Mouse (Mus musculus) heart, embryonic 15.5 days (tissue): ENCODE data around the gene 1700037C18Rik. TPM values are rescaled to one million over a fixed set of nuclear protein-coding genes. Genes with fewer than 3 reads are reported as not detected.
"Not testable (repeated sequence)": the region's sequence is repeated elsewhere in the genome, so short reads cannot be mapped to it uniquely, and the experiment has no call there.

Experiments
- ATAC-seq: fragments of 200-750 bp; cut with Nextera tagmentation; replicated peaks from 2 replicates; pipeline ENCODE4 v1.8.0; 2017; ENCODE audit warnings: low read depth, moderate TSS enrichment; ENCODE audit not compliant: insufficient number of reproducible peaks, insufficient read depth, low FRiP score
- H3K27ac ChIP-seq: fragments of 300-500 bp; sonication (generic); 2 replicates; pipeline ENCODE4 v1.5.1; 2015; ENCODE audit warnings: mild to moderate bottlenecking, inconsistent platforms
- H3K27me3 ChIP-seq: fragments of 300-500 bp; sonication (generic); 2 replicates; pipeline ENCODE4 v1.6.1; 2015; ENCODE audit warnings: inconsistent platforms
- H3K36me3 ChIP-seq: fragments of 300-500 bp; sonication (generic); 2 replicates; pipeline ENCODE4 v1.6.1; 2015; ENCODE audit warnings: mild to moderate bottlenecking, inconsistent platforms
- H3K4me1 ChIP-seq: fragments of 300-500 bp; sonication (generic); replicated peaks from 2 replicates; pipeline ENCODE4 v1.6.1; 2015; ENCODE audit warnings: inconsistent platforms
- H3K4me2 ChIP-seq: fragments of 300-500 bp; sonication (generic); 2 replicates; pipeline ENCODE4 v1.6.1; 2015; ENCODE audit warnings: inconsistent platforms, mild to moderate bottlenecking, moderate library complexity
- H3K4me3 ChIP-seq: fragments of 300-500 bp; sonication (generic); 2 replicates; pipeline ENCODE4 v1.5.1; 2015; ENCODE audit warnings: mild to moderate bottlenecking, inconsistent platforms
- H3K9ac ChIP-seq: fragments of 300-500 bp; sonication (generic); 2 replicates; pipeline ENCODE4 v1.6.1; 2015; ENCODE audit warnings: mild to moderate bottlenecking, inconsistent platforms
- H3K9me3 ChIP-seq: fragments of 300-500 bp; sonication (generic); replicated peaks from 2 replicates; pipeline ENCODE4 v1.6.1; 2016; ENCODE audit warnings: inconsistent platforms
- WGBS: fragments of 180-500 bp; shearing (Covaris S2); methylation state at CpG from one replicate; pipeline ENCODE4 v1.1.7; 2015; ENCODE audit warnings: mixed read lengths; 5-methylcytosine and 5-hydroxymethylcytosine counted together
- polyA plus RNA-seq: library from polyadenylated mRNA; unstranded; fragments of >200 nt; fragmentation: Nextera tagmentation; extraction: Ambion mirVana; gene quantifications from 2 replicates; pipeline ENCODE4 v1.2.1, GENCODE M21; 2015

1700037C18Rik gene
- polyA plus RNA-seq, 1 experiment from 2014 or later: 7.7 TPM

GRCm38 (mm10) chr16:3871815-3872214, 36.7 kb downstream of the 1700037C18Rik start:
- H3K9me3 ChIP-seq: no peaks in the 10 kb centered on the region
- no peaks in the 10 kb centered on the region for H3K27me3 ChIP-seq
- 3% methylated on average over 16 of the region's 16 CpGs for WGBS
- no peak for ATAC-seq
- peak overlapping the region; percentile 60 for H3K9ac ChIP-seq
- peak overlapping the region; percentile 59 for H3K4me3 ChIP-seq
- peaks cover 15% of the 10 kb centered on the region for H3K4me1 ChIP-seq
- peak overlapping the region; percentile 86 for H3K4me2 ChIP-seq
- peaks cover 11% of the 10 kb centered on the region for H3K36me3 ChIP-seq
- H3K27ac ChIP-seq: peak overlapping the region; percentile 63

GRCm38 (mm10) chr16:3859254-3859653, 49.2 kb downstream of the 1700037C18Rik start:
- no peak for ATAC-seq
- Histone ChIP-seq H3K4me1 (no peaks in the 10 kb centered on the region), H3K9ac (no peak overlapping the region), H3K36me3 (peaks cover 11% of the 10 kb centered on the region), H3K9me3 (no peaks in the 10 kb centered on the region), H3K27me3 (no peaks in the 10 kb centered on the region), H3K27ac (no peak overlapping the region), H3K4me2 (no peak overlapping the region), H3K4me3 (no peak overlapping the region)
- WGBS: 85% methylated on average over 4 of the region's 4 CpGs

GRCm38 (mm10) chr16:3855776-3856175, 52.7 kb downstream of the 1700037C18Rik start:
- H3K4me1 ChIP-seq: no peaks in the 10 kb centered on the region
- 75% methylated on average over 1 of the region's 1 CpGs for WGBS
- H3K4me3 ChIP-seq: no peak overlapping the region
- no peaks in the 10 kb centered on the region for H3K27me3 ChIP-seq
- ATAC-seq: no peak
- no peak overlapping the region for H3K9ac ChIP-seq
- H3K9me3 ChIP-seq: no peaks in the 10 kb centered on the region
- H3K27ac ChIP-seq: no peak overlapping the region
- H3K36me3 ChIP-seq: no peaks in the 10 kb centered on the region; the same call in 1 of the 2 replicates
- H3K4me2 ChIP-seq: no peak overlapping the region

- Histone ChIP-seq H3K36me3 (no peaks in the 10 kb centered on the region), H3K9me3 (no peaks in the 10 kb centered on the region), H3K9ac (no peak overlapping the region), H3K4me1 (no peaks in the 10 kb centered on the region), H3K27me3 (no peaks in the 10 kb centered on the region), H3K4me3 (no peak overlapping the region), H3K4me2 (no peak overlapping the region), H3K27ac (no peak overlapping the region)
- WGBS: 64% methylated on average over 11 of the region's 11 CpGs
- no peak for ATAC-seq
Measured at GRCm38 (mm10) chr16:3854437-3855182, 53.9 kb downstream of the 1700037C18Rik start.

DNA sequence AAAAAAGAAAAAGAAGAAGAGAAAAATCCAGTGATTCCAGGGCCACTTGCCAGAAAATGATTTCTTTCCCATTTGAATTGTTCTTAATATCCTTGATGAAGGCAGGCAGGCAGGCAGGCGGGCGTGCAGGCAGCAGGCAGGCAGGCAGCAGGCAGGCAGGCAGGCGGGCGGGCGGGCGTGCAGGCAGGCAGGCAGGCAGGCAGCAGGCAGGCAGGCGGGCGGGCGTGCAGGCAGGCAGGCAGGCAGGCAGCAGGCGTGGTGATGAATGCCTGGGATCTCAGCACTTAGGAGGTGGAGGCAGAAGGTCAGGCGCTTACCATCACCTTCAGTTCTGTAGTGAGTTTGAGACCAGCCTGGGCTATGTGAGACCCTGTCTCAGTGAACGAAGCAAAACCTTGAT, 55.9 kb downstream of the 1700037C18Rik start:
- Histone ChIP-seq H3K9me3 (no peaks in the 10 kb centered on the region), H3K27me3 (no peaks in the 10 kb centered on the region), H3K4me3 (no peak overlapping the region), H3K4me1 (peaks cover 5% of the 10 kb centered on the region), H3K27ac (no peak overlapping the region), H3K4me2 (no peak overlapping the region), H3K9ac (no peak overlapping the region), H3K36me3 (no peaks in the 10 kb centered on the region)
- 31% methylated on average over 12 of the region's 12 CpGs for WGBS
- ATAC-seq: no peak

GRCm38 (mm10) chr16:3851301-3851700, 57.2 kb downstream of the 1700037C18Rik start:
- H3K27me3 ChIP-seq, H3K4me2 ChIP-seq, ATAC-seq, H3K36me3 ChIP-seq, H3K4me1 ChIP-seq, H3K9me3 ChIP-seq, H3K4me3 ChIP-seq, H3K27ac ChIP-seq, H3K9ac ChIP-seq: not testable (repeated sequence)
- WGBS: 89% methylated on average over 13 of the region's 13 CpGs

GRCm38 (mm10) chr16:3848416-3848815, 60.1 kb downstream of the 1700037C18Rik start:
- H3K36me3 ChIP-seq: no peaks in the 10 kb centered on the region
- 71% methylated on average over 3 of the region's 3 CpGs for WGBS

DNA sequence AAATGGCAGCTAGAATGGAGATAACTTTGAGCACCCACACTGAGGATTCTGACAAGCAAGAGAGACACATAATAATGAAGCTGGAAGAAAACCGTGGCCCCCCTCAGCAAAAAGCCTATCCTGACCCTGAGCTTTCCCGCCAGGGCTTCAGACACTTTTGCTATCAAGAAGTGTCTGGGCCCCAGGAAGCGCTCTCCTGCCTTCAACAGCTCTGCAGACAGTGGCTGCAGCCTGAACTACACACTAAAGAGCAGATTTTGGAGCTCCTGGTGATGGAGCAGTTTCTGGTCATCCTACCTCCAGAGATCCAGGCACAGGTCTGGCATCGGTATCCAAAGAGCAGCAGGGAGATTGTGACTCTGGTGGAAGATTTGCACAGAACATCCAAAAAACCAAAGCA, 60.6 kb downstream of the 1700037C18Rik start:
- Histone ChIP-seq H3K27ac (no peak overlapping the region), H3K36me3 (no peaks in the 10 kb centered on the region), H3K9me3 (no peaks in the 10 kb centered on the region), H3K4me3 (peak overlapping the region; percentile 81), H3K4me1 (peaks cover 8% of the 10 kb centered on the region), H3K4me2 (peak overlapping the region; percentile 68), H3K9ac (peak overlapping the region; percentile 78; the same call in 1 of the 2 replicates), H3K27me3 (no peaks in the 10 kb centered on the region)
- ATAC-seq: no peak
- 65% methylated on average over 4 of the region's 4 CpGs for WGBS

More at GRCm38 (mm10) chr16:3848416-3848815, 60.1 kb downstream of the 1700037C18Rik start:
- no peaks in the 10 kb centered on the region for H3K9me3 ChIP-seq
- H3K9ac ChIP-seq: no peak overlapping the region
- H3K4me1 ChIP-seq: peaks cover 8% of the 10 kb centered on the region
- ATAC-seq: no peak
- H3K27ac ChIP-seq: no peak overlapping the region
- no peaks in the 10 kb centered on the region for H3K27me3 ChIP-seq
- H3K4me2 ChIP-seq: no peak overlapping the region
- no peak overlapping the region for H3K4me3 ChIP-seq

GRCm38 (mm10) chr16:3846711-3847518, 61.6 kb downstream of the 1700037C18Rik start, which contains the start of gene Zfp174:
Zfp174 (plus strand) TSS chr16:3847268.
- no peaks in the 10 kb centered on the region for H3K36me3 ChIP-seq
- WGBS: 2% methylated on average over 38 of the region's 38 CpGs
- H3K27me3 ChIP-seq: no peaks in the 10 kb centered on the region

More at GRCm38 (mm10) chr16:3846711-3847518, 61.6 kb downstream of the 1700037C18Rik start, which contains the start of gene Zfp174:
- peaks cover 8% of the 10 kb centered on the region for H3K4me1 ChIP-seq
- H3K4me2 ChIP-seq: peak within 1 kb of the TSS; percentile 68
- peak within 1 kb of the TSS; percentile 56 for H3K27ac ChIP-seq
- peak within 1 kb of the TSS; percentile 78 for H3K9ac ChIP-seq
- peak; percentile 100 for ATAC-seq
- peak within 1 kb of the TSS; percentile 81 for H3K4me3 ChIP-seq
- no peaks in the 10 kb centered on the region for H3K9me3 ChIP-seq
